Mouse (Mus musculus): ENCODE results near the gene Cstf1. TPM values are rescaled to one million over a fixed set of nuclear protein-coding genes. Genes with fewer than 3 reads are reported as not detected.
A peak's percentile ranks its signal among the peaks of the same experiment; 100 is the strongest.

Cstf1 gene
- polyA plus RNA-seq, 1 experiment from 2014 or later: 38.8 TPM

GRCm38 (mm10) chr2:172346933-172347611 lies 23.4 kb upstream of the Cstf1 start:
- peak; percentile 47; the same call in 1 of the 2 replicates for ATAC-seq (ENCODE audit: insufficient read depth, low FRiP score, low read depth)
- H3K36me3 ChIP-seq: no peaks in the 10 kb centered on the region
- H3K9me3 ChIP-seq: 0 out of 2 replicates have a peak, but pooled peaks cover 5% of the 10 kb centered on the region
- H3K4me1 ChIP-seq: peaks cover 23% of the 10 kb centered on the region
- no peaks in the 10 kb centered on the region for H3K27me3 ChIP-seq (replicated peaks)
- no peak overlapping the region for H3K27ac ChIP-seq
- WGBS: 72% methylated on average over 8 of the region's 8 CpGs
- H3K9ac ChIP-seq: no peak overlapping the region
- H3K4me3 ChIP-seq (replicated peaks): peak overlapping the region; percentile 76
- peak overlapping the region; percentile 97 for H3K4me2 ChIP-seq

- Histone ChIP-seq H3K4me1 (peaks cover 23% of the 10 kb centered on the region), H3K27ac (peak overlapping the region; percentile 65; the same call in 1 of the 2 replicates), H3K36me3 (no peaks in the 10 kb centered on the region), H3K4me3 (replicated peaks) (no peak overlapping the region), H3K4me2 (0 out of 2 replicates have a peak overlapping the region, but pooled peaks have one; percentile 20), H3K9me3 (no peaks in the 10 kb centered on the region), H3K9ac (no peak overlapping the region), H3K27me3 (replicated peaks) (no peaks in the 10 kb centered on the region)
- WGBS: 26% methylated on average over 3 of the region's 3 CpGs
- ATAC-seq (ENCODE audit: insufficient read depth, low FRiP score, low read depth): peak; percentile 58; the same call in 1 of the 2 replicates
These were observed 22.1 kb upstream of the Cstf1 start for GRCm38 (mm10) chr2:172348297-172348950.

- Histone ChIP-seq H3K27me3 (replicated peaks) (no peaks in the 10 kb centered on the region), H3K4me2 (no peak overlapping the region), H3K4me1 (peaks cover 23% of the 10 kb centered on the region), H3K9ac (no peak overlapping the region), H3K36me3 (no peaks in the 10 kb centered on the region), H3K27ac (no peak overlapping the region), H3K4me3 (replicated peaks) (no peak overlapping the region), H3K9me3 (no peaks in the 10 kb centered on the region)
- ATAC-seq (ENCODE audit: insufficient read depth, low FRiP score, low read depth): no peak
- 79% methylated on average over 14 of the region's 14 CpGs for WGBS
These were observed 20.7 kb upstream of the Cstf1 start for GRCm38 (mm10) chr2:172349776-172350175.

GRCm38 (mm10) chr2:172350773-172351172 lies 19.7 kb upstream of the Cstf1 start:
- Histone ChIP-seq H3K4me2 (no peak overlapping the region), H3K4me1 (peaks cover 23% of the 10 kb centered on the region), H3K27ac (no peak overlapping the region), H3K4me3 (replicated peaks) (no peak overlapping the region), H3K9ac (no peak overlapping the region), H3K36me3 (peaks cover 6% of the 10 kb centered on the region), H3K9me3 (no peaks in the 10 kb centered on the region), H3K27me3 (replicated peaks) (no peaks in the 10 kb centered on the region)
- no peak for ATAC-seq (ENCODE audit: insufficient read depth, low FRiP score, low read depth)
- WGBS: 61% methylated on average over 8 of the region's 8 CpGs

GRCm38 (mm10) chr2:172353218-172353617 lies 17.3 kb upstream of the Cstf1 start:
- WGBS: 86% methylated on average over 9 of the region's 9 CpGs

DNA sequence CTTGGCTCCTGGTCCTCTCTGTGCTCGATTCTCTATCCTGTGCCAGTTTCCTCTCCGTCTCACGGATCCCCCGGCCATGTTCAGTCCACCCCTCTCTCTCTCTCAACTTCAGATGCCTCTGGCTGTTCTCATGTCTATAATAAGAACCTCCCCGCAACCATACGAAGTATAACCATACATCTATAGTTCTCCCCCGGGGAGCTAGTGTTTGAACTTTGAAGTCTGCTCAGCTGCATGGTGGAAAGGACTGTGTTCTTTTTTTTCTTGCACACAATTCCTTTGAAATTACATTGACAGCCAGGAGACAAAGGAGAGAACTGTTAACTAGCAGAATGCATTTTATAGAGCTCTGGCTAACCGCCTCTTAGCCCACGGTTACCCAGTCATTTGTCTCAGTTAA lies 15.7 kb upstream of the Cstf1 start:
- no peak overlapping the region for H3K4me2 ChIP-seq
- no peak for ATAC-seq (ENCODE audit: insufficient read depth, low FRiP score, low read depth)
- no peak overlapping the region for H3K27ac ChIP-seq
- peaks cover 44% of the 10 kb centered on the region for H3K36me3 ChIP-seq
- no peak overlapping the region for H3K4me3 ChIP-seq (replicated peaks)
- no peaks in the 10 kb centered on the region for H3K9me3 ChIP-seq
- 75% methylated on average over 9 of the region's 9 CpGs for WGBS
- no peaks in the 10 kb centered on the region for H3K27me3 ChIP-seq (replicated peaks)
- no peak overlapping the region for H3K9ac ChIP-seq
- no peaks in the 10 kb centered on the region for H3K4me1 ChIP-seq

More at GRCm38 (mm10) chr2:172353218-172353617, 17.3 kb upstream of the Cstf1 start:
- no peak for ATAC-seq (ENCODE audit: insufficient read depth, low FRiP score, low read depth)
- no peak overlapping the region for H3K27ac ChIP-seq
- no peaks in the 10 kb centered on the region for H3K27me3 ChIP-seq (replicated peaks)
- H3K4me1 ChIP-seq: peaks cover 12% of the 10 kb centered on the region
- peaks cover 29% of the 10 kb centered on the region for H3K36me3 ChIP-seq
- H3K9ac ChIP-seq: no peak overlapping the region
- no peak overlapping the region for H3K4me2 ChIP-seq
- no peak overlapping the region for H3K4me3 ChIP-seq (replicated peaks)
- no peaks in the 10 kb centered on the region for H3K9me3 ChIP-seq

DNA sequence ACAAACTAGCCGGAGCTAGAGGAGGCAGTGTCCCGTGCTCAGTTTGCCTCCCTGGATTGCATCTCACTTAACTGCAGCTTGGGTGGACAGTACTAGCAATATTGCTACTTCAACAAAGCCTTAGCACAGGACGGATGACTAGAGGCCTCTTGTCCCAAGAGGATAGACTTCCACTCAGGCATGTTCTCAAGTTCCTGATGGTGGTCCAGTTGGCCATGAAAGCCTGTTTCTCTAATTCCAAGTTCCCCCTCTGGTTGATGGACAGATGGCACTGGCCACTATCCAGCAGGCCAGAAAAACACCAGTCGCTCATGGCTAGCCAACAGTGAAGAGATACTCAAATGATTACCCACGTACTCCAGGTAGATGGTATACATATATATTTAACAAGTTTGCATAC lies 14.6 kb upstream of the Cstf1 start:
- no peaks in the 10 kb centered on the region for H3K4me1 ChIP-seq
- no peaks in the 10 kb centered on the region for H3K27me3 ChIP-seq (replicated peaks)
- H3K4me3 ChIP-seq (replicated peaks): no peak overlapping the region
- H3K27ac ChIP-seq: no peak overlapping the region
- H3K9me3 ChIP-seq: no peaks in the 10 kb centered on the region
- 89% methylated on average over 5 of the region's 5 CpGs for WGBS
- no peak overlapping the region for H3K4me2 ChIP-seq
- no peak for ATAC-seq (ENCODE audit: insufficient read depth, low FRiP score, low read depth)
- H3K9ac ChIP-seq: no peak overlapping the region
- peaks cover 50% of the 10 kb centered on the region for H3K36me3 ChIP-seq

DNA sequence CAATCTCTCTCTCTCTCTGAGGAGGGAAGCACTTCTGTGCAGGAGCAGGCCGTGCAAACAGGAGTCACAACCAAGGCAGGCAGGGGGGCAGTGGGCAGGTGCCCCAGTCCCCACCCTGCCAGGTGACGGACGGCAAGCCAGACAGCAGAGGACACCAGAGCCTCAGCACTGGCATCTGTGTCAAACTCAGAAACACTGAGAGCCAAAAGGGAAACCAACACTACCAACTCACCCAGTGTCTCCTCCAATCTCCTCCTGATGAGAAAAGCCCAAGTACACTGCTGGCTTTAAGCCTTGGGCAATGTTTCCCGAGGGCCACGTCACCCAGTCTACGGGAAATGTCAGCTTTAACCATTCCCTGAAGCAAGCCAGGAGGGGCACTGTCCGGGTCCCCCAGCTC lies 7.3 kb upstream of the Cstf1 start:
- H3K27ac ChIP-seq: no peak overlapping the region
- no peak for ATAC-seq (ENCODE audit: insufficient read depth, low FRiP score, low read depth)
- H3K4me1 ChIP-seq: 0 out of 2 replicates have a peak, but pooled peaks cover under 1% of the 10 kb centered on the region
- no peak overlapping the region for H3K4me2 ChIP-seq
- no peaks in the 10 kb centered on the region for H3K27me3 ChIP-seq (replicated peaks)
- peaks cover 63% of the 10 kb centered on the region for H3K36me3 ChIP-seq
- no peak overlapping the region for H3K4me3 ChIP-seq (replicated peaks)
- no peaks in the 10 kb centered on the region for H3K9me3 ChIP-seq
- no peak overlapping the region for H3K9ac ChIP-seq
- WGBS: 86% methylated on average over 7 of the region's 7 CpGs

- Histone ChIP-seq H3K9ac (peak overlapping the region; percentile 94), H3K4me1 (peaks cover 25% of the 10 kb centered on the region; the same call in 1 of the 2 replicates), H3K27me3 (replicated peaks) (no peaks in the 10 kb centered on the region), H3K9me3 (no peaks in the 10 kb centered on the region), H3K36me3 (peaks cover 36% of the 10 kb centered on the region), H3K4me3 (replicated peaks) (peak overlapping the region; percentile 96), H3K27ac (peak overlapping the region; percentile 88), H3K4me2 (peak overlapping the region; percentile 73)
- under 1% methylated on average over 11 of the region's 11 CpGs for WGBS
- ATAC-seq (ENCODE audit: insufficient read depth, low FRiP score, low read depth): no peak
These were observed 777 bp downstream of the Cstf1 start for GRCm38 (mm10) chr2:172371258-172371657.

GRCm38 (mm10) chr2:172376551-172376950 lies 6.1 kb downstream of the Cstf1 start:
- Histone ChIP-seq H3K4me1 (peaks cover 6% of the 10 kb centered on the region; the same call in 1 of the 2 replicates), H3K9me3 (no peaks in the 10 kb centered on the region), H3K27me3 (replicated peaks) (no peaks in the 10 kb centered on the region), H3K4me3 (replicated peaks) (no peak overlapping the region), H3K4me2 (no peak overlapping the region), H3K36me3 (peaks cover 80% of the 10 kb centered on the region), H3K9ac (no peak overlapping the region), H3K27ac (no peak overlapping the region)
- WGBS: 93% methylated on average over 4 of the region's 4 CpGs
- no peak for ATAC-seq (ENCODE audit: insufficient read depth, low FRiP score, low read depth)

- Histone ChIP-seq H3K9ac (no peak overlapping the region), H3K27me3 (replicated peaks) (no peaks in the 10 kb centered on the region), H3K9me3 (no peaks in the 10 kb centered on the region), H3K4me3 (replicated peaks) (no peak overlapping the region), H3K4me2 (no peak overlapping the region), H3K36me3 (peaks cover 82% of the 10 kb centered on the region), H3K27ac (0 out of 2 replicates have a peak overlapping the region, but pooled peaks have one; percentile 11), H3K4me1 (peaks cover 1% of the 10 kb centered on the region; the same call in 1 of the 2 replicates)
- ATAC-seq (ENCODE audit: insufficient read depth, low FRiP score, low read depth): peak; percentile 70; the same call in 1 of the 2 replicates
- 57% methylated on average over 5 of the region's 5 CpGs for WGBS
These were observed 6.6 kb downstream of the Cstf1 start for GRCm38 (mm10) chr2:172376999-172377515.

GRCm38 (mm10) chr2:172378332-172378731 lies 7.9 kb downstream of the Cstf1 start:
- Histone ChIP-seq H3K9ac (no peak overlapping the region), H3K27me3 (replicated peaks) (no peaks in the 10 kb centered on the region), H3K36me3 (peaks cover 78% of the 10 kb centered on the region), H3K4me3 (replicated peaks) (no peak overlapping the region), H3K9me3 (no peaks in the 10 kb centered on the region), H3K4me2 (no peak overlapping the region), H3K27ac (no peak overlapping the region), H3K4me1 (no peaks in the 10 kb centered on the region)
- WGBS: 66% methylated on average over 7 of the region's 7 CpGs
- no peak for ATAC-seq (ENCODE audit: insufficient read depth, low FRiP score, low read depth)
